Mouse (Mus musculus): ENCODE measurements around the gene Nup50.

Nup50 gene

DNA sequence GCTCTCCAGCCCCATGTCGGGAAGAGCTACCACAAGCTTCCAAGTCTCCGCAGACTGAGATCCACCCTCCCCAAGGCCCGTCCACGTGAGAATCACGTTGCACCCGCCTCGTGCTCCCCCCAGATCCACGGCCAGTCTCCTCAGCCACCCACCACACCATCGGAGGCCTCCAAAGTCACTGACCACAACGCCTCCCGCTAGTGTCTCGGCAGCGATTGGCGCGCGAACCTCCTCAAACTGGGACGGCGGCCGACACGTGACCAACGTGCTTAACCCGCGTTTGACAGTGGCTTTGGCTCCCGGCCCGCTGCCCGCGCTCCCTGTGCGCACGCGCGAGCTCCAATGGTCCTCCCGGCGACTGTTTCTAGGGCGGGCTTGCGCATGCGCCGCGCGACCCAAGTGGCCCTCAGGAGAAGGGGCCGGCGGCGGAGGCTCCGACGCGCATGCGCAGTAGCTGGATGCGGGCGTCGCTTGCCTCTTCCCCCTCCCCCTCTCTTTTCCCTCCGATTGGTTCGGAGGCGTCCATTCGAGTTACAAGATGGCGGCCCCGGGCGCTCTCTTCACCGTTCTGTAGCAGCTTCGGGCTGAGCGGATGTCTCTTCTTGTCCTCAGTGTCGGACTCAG, at the start of gene Nup50:
Gene Nup50, plus strand, starts transcription at position 528 of the 624 bp plus-strand sequence.
- DNase-seq (ENCODE audit: low read depth): peak; percentile 99

DNA sequence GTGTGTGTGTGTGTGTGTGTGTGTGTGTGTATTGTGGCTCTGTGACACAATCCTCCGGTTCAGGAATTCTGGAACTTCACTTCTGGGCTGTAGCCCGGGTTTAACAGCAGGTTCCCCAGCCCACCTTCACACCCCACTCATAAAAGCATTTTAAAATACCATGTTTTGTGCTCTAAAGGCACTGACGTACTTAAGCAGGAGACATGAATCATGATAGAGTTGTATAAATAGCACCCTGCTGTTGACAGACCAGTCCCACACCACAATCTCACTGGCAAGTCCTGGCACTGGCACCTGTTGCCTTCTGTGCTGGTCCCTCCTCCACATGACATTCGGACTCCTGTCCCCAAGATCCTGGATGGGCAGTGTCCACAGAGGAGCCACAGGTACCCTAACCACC, 49.3 kb upstream of the Nup50 start:
- DNase-seq (ENCODE audit: low read depth): no peak

DNA sequence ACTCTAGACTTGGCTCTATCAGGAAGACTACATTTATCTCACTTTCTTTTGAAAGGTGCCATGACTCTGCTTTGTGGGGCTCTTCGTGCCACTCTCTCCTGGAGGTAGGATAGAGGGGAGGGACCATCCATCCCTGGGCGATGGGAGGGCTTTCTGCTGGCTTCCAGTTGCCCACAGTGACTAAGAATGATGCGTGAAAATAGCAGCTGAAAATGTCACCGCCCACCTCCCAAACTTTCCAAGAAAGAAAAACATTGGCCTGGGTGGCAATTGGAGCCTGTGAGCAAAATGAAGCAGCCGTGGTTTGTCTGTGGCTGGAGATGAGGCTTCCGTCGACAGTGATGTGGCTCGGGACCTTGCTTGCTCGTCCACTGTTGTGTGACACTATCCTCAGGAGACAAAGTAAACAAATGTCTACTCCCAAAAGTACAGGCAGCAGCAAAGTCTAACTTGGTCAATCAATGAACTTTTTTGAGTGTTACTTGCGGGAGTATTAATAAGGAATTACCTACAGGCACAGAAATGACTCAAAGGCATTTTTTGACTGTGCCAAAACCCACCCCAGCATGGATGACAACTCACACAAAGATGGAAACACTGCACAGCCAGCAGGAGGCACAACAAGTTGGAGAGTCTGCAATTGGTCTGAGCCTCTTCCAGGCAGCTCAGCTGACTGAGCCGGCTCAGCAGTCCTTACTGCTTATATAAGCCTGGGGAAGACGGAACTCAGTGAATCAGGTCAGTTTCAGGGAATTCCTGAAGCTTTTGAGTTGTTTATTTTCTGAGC, 46.0 kb upstream of the Nup50 start:
- no peak for DNase-seq (ENCODE audit: low read depth)

DNA sequence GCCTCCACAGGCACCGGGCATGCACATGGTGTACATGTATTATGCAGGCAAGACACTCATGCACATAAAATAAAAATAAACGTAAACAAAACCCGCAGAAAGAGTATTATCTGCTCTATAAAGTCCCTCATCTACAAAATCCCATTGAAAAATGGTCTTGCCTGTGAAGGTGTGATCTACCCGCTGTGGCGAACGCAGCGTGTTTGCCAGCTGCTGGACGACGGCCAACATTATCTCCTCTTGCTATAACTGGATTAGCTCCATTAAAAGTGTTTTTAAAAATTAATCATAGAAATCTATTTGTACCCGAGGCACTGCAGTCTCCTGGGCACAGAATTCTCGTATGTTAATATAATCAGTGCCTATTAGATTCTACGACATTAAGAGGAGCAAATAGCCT, 35.1 kb upstream of the Nup50 start:
- DNase-seq (ENCODE audit: low read depth): no peak

DNA sequence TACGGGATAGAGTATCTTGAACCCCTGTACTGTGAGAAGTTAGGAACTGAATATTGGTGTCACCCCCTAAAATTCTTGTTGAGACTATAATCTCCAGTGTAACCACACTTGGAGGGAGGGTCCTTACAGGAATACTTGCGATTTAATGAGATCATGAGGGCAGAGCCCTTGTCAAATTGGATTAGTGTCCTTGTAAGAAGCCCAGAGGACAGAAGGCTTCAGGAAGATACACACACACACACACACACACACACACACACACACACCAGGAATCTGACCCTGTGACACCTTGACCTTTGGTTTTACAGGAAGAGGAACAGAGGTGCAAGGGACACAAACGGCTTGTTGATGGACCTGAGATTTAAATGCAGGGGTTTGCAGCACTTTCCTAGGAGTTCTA, 32.0 kb upstream of the Nup50 start:
- no peak for DNase-seq (ENCODE audit: low read depth)

DNA sequence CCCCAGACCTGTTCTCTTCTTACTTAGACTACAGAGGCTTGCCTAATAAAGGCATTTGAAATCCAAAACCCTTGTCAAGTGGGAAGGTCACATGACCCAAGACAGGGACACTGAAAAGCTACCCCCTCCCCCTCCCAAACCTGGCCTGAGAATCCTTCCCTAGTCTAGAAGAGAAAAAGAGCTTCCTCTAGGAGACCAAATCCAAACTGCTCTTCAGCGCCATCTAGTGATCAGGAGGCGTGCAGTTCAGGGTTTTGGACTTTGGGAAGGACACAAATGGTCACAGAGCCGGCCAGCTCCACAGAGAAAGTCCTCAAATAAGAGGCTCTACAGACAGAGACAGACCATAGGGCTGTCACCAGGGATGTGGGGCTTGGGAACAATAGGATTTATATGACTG, 31.6 kb upstream of the Nup50 start:
- peak; percentile 79 for DNase-seq (ENCODE audit: low read depth)

DNA sequence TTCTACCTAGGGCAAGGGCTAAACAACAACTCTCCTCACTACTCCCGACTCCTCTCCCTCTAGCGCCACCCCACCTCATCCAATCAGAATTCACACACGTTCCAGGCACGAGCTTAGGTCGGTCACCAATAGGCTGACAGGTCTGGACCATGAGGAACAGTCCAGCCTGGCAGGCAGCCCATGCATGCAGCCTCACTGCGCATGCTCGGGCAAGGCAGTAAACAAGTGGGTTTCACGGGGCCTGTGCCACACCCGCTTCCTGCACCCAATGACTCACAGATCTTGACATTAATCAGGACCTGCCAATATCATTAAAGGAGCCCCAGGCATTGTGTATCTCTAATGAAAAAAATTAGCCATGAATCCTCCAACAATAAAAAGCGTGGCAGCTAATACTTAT, 27.0 kb upstream of the Nup50 start:
- DNase-seq (ENCODE audit: low read depth): peak; percentile 88

DNA sequence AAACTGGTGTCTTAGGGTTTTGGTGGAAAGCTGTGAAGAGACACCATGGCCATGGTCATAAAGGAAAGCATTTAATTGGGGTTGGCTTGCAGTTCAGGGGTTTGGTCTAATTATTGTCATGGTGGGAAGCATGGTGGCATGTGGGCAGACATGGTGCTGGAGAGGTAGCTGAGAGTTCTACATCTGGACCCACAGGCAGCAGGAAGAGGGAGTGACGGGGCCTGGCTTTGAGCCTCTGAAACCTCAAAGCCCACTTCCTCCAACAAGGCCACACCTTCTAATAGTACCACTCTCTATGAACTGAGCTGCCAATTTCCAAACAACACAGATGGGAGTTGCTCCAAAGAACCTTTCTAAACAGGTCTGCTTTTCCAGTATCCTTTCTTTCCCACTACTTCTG, 26.5 kb upstream of the Nup50 start:
- peak; percentile 89 for DNase-seq (ENCODE audit: low read depth)

DNA sequence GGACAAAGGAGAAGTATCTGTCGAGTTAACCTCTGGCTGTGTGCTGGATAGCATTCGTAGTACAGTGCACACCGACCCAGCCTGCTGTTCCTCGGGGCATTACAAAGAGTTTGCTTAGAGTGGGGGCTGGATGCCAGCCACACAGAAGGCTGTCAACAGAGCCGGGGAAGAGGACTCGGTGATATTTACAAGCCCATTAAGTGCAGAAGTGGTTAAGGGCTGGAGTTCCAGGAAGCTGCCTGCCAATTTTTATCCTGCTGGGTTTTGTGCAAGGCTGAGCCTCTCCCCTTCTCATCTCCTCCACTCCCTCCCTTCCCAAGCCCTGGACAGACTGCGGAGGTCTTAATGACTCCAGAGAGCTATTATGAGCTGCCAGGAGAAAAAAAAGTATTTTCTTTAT, 25.1 kb upstream of the Nup50 start:
- DNase-seq (ENCODE audit: low read depth): no peak

DNA sequence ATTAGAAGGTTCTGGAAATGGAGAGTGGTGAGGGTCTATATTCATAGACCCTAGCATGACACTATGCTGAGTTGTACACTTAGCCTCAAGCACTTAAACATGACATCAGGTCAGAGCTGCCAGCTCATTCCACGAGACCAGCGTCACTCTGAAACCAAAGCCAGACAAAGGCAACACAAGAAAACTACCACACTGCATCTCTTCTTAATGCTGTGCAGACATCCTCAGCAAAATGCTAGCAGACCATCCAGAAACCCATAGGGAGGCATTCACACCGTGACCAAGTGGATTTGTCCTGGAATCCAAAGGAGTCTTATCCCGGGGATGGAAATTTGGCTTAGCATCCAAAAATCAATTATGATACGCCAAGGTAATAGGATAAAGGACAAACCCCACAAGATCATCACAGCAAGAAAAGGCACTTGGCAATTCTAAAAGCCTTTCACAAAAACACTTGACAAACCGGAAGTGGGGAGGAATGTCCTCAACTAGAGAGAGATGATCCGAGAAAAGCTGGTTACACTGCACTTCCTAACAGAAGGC, 19.3 kb upstream of the Nup50 start:
- DNase-seq (ENCODE audit: low read depth): no peak

DNA sequence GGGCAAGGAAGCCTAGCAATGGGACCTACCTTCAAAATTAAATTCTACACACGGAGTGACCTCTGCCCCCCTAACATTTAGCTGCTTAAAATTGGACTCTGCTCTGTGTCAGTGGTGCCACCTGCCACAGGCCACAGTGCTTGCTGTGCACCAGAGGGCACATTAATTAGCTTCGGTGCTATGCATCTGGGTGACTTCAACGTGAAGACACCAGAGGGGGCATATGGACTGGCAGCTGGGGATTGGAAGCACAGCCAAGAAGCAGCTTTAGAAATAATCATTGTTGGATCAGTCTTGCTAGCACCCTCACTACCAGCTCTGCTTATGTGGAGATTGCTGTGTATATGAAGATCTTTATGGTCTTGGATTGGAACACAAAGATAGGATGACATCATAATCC, 10.0 kb upstream of the Nup50 start:
- no peak for DNase-seq (ENCODE audit: low read depth)

DNA sequence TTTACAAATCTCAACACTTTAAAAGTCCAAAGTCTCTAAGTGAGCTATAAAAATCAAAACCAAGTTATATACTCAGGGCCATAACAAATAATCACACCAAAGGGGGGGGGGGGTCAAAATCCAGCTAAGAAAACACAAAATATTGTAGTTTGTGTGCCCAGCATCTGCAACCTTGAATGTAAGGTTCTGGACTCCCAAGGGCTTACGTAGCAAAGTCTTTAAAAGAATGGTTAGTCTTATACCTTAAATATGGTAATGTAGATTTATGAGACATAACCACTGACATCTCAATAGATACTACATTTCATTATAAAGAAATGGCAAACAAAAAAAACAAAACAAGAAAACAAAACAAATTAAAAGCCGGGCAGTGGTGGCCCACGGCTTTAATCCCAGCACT, 3.3 kb upstream of the Nup50 start, which contains the start of gene Gm29666:
Gene Gm29666, minus strand, starts transcription at position 101 of the 400 bp plus-strand sequence.
- no peak for DNase-seq (ENCODE audit: low read depth)

DNA sequence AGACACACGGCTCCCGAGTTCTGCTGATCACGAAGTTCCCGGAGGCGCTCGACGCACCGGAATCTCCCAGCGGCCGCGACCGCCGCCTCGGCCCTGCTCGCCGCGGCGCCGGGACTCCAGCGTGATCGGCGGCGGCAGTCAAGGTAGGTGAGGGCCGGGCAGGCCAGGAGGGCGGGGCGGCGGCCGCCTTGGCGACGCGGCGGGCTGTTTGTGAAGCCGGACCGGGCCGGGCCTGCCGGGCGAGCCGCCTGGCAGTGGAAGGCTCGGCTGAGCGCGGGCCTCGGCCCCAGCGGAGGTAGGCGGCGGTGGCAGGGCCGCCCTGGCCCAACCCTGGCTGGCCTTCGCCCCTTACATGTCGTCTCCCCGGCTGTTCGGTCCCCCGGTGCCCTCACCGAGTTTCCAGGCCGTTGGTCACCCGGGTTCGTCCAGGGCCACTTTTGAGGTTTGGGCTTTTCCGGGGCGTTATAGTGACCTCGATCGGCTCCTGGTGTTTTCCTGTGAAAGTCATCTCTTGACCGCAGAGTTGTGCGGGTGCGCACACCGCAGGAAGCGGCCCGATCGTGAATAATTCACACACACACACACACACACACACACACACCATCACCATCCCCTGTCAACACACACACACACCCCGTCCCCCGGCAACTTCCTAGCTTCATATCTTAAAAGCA, 434 bp downstream of the Nup50 start:
- peak; percentile 78 for DNase-seq (ENCODE audit: low read depth)

DNA sequence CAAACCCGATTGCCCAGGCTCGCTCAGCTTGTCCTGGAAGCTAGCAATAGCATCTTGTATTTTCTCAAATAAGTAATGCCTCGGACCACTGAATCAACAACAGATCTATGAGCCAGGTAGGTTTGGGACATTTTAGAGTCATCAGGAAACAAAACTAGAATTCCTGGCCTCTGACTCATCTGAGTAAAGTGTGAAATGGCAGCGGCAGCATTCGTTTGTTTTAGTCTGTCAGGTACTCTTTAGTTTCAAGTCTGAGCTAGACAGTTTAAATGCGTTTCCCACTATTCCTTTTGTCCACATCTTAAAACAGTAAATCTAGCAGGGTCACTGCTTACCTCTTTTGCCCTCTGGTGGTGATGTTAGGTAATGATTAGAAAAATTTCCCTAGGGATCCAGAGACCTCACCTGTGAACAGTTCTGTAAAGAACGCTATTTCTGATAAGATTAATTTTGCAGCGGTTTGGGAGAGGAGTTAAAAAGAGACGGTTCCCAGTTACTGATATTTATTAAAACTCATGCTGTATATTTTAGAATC, 1.6 kb downstream of the Nup50 start:
- DNase-seq (ENCODE audit: low read depth): peak; percentile 72

DNA sequence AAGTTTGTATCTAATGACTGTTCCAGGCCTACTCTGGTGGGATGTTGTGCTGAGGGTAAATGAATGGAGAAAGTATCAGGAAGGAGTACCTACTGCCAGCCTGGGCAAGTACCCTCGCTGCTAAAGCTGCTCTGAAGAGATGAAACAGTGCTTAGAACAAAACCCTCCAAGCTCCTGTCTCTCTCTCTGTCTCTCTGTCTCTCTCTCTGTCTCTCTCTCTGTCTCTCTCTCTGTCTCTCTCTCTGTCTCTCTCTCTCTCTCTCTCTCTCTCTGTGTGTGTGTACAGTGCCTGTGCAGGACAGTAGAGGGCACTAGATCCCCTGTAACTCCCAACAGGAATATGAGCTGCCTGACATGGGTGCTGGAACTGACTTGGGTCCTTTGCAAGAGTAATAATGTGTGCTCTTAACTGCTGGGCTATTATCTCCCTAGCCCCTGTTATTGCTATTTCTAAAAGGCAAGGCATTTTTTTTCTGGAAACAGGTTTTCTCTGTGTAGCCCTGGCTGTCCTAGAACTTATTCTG, 2.3 kb downstream of the Nup50 start:
- DNase-seq (ENCODE audit: low read depth): peak; percentile 82

DNA sequence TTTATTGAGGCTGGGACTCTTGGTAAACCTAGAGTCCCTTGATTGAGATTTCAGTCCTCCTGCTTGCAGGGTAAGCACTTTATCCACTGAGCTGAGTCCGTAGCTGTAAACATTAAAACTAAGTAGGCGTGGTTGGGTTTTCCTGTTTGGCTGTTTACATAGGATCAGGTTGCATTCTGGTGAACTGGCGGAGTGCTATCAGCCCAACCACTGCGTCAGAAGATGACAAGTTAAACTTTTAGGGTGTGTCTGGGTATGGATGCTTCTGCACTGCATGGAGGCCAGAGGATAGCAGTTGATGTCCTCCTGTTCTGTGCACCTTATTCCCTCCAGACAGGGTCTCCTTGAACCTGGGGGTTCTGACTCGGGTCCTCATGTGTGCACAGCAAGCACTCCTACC, 9.1 kb downstream of the Nup50 start:
- DNase-seq (ENCODE audit: low read depth): peak; percentile 63

DNA sequence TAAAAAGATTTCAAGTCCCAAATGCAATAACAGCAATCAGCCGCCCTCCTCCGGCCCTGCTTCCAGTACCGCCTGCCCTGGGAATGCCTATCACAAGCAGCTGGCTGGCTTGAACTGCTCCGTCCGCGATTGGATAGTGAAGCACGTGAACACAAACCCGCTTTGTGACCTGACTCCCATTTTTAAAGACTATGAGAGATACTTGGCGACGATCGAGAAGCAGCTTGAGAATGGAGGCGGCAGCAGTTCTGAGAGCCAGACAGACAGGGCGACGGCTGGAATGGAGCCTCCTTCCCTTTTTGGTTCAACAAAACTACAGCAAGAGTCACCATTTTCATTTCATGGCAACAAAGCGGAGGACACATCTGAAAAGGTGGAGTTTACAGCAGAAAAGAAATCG, 11.7 kb downstream of the Nup50 start:
- no peak for DNase-seq (ENCODE audit: low read depth)

DNA sequence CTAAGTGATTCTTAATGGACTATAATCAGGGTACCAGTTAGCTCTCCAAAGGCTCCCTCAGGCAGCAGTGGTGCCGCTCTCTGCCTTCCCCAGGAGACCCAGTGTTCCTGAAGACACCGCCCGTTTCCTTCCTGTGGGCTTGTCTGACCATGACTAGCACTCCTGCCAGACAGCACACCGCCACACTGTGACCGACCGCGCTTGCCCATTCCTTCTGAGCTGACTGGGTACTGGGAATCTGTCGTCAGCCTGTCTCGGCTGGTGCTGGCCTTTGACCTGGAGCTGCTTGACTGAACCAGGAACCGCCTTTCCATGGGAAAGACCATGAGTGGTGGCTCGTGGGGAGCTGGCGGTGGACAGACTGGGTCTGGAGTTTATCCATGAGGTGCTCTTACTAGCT, 16.9 kb downstream of the Nup50 start:
- peak; percentile 78 for DNase-seq (ENCODE audit: low read depth)

DNA sequence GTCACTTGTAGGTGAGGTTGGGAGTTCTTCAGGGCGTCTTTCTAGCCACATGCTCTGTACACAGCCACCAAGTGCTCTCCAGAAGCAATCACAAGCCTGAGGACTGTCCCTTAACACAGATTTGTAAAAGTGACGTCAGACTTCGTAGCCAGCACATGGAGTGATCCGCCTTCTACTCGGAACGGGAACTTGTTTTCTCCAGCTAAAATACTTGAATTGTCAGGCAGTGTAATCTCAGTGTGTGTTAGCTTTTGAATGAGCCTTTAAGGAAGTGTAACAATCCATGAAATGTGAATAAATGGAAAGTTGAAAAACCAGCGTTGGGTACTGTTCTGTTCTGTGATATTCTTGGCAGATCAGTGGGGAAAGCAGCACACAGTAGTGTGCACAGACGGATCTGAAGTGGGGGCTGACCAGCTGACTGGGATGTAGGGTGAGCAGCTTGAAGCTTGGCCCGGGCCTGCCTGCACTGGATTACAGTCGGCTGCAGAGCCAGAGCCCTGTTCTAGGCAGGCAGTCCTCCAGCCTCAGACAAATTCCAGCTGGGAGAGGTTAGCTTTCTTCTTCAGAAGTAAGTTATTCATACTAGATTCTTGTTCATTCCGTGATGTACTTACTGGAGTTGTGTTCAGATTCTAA, 19.6 kb downstream of the Nup50 start:
- DNase-seq (ENCODE audit: low read depth): no peak

DNA sequence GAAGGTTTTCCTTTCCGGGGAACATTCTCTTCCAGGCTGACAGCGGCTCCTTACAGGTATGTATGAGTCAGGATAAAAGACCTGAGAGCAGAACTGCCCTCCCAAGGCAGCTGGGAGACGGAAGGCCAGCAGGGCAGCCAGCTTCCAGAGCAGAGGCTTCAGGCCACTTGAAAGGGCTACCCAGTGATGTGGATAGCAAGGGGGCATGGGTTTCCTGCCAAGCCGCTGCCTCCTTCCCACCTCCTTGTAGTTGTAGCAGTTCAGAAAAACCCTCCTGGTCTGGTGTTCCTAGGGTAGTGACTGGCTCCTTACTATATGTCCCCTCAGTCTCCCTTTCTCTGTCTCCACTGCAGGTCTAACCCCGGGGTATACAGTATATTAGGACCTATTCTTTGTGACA, 21.1 kb downstream of the Nup50 start:
- DNase-seq (ENCODE audit: low read depth): no peak

DNA sequence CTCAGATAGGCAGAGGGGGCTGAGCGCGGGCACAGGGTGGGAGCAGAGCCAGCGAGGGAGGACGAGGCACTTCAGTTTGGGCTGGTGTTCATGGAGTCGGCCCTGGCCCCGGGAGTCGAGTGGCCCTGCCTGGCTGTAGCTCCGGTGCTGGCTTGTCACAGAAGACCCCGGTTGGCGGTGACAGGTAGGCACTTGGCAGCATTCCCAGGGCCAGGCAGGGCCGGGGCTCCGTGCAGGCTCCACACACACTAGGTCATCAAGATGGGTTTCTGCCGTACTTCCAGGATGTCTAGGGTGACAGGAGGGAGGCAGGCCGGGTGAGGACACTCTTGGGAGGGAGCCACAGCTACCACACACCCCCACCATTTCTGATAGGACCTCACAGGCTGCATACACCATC, 25.8 kb downstream of the Nup50 start:
- DNase-seq (ENCODE audit: low read depth): no peak

DNA sequence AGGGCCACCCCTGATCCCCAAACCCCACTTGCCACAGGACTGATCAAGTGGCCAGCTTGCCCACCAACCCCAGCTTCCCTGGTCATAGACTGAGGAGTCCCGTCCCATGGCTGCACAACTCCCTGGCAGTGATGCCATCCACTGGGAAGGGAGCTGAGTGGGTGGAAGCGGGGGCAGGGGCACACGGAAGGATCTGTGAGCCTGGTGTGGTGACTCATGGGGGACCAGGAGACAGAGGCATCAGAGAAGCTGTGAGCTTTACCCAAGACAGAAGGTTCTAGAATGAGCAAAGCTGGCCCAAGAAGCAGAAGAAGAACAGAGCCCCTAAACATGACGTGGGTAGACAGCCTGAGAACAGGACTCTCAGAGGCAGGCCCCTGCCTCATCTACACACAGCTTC, 26.8 kb downstream of the Nup50 start:
- DNase-seq (ENCODE audit: low read depth): no peak
